Mouse (Mus musculus): ENCODE results near the gene Cnp.

DNA sequence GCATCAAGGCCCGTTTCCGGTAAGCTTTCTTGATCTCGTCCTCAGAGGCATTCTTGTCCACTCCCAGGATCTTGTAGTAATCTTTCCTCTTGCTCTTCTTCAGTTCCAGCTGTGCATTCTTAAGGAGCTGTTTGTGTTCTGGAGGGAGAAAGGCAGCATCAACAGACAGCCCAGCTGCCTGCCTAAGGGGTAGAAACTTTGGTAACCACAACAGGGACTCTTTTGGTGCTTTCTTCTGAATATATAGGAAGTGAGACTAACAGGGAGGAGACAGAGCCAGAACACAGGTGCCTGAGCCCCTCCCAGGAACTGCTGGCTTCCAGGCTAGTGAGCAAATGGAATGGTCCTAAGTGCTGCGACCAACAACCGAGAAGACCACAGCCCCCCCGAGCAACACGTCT, 9.9 kb downstream of the Cnp start:
- no peak for TF ChIP-seq CTCF (conservative IDR thresholded peaks at IDR 0.05; ENCODE audit: insufficient read depth, insufficient read length, low read depth, low read length)
- no peak for TF ChIP-seq POLR2A (IDR thresholded peaks at IDR 0.05; ENCODE audit: low read depth, low read length)

Data from kidney, adult 2 months (tissue).